Mouse (Mus musculus) midbrain, embryonic 15.5 days (tissue): ENCODE measurements around the gene Gja5. TPM values are rescaled to one million over a fixed set of nuclear protein-coding genes. Genes with fewer than 3 reads are reported as not detected.

Experiments
- ATAC-seq: fragments of 200-750 bp; cut with Nextera tagmentation; replicated peaks from 2 replicates; pipeline ENCODE4 v1.8.0; 2017; ENCODE audit warnings: moderate TSS enrichment
- H3K27ac ChIP-seq: fragments of 300-500 bp; sonication (generic); 2 replicates; pipeline ENCODE4 v1.5.1; 2015; ENCODE audit warnings: mild to moderate bottlenecking, inconsistent platforms
- H3K27me3 ChIP-seq: fragments of 300-500 bp; sonication (generic); replicated peaks from 2 replicates; pipeline ENCODE4 v1.6.1; 2015; ENCODE audit warnings: inconsistent platforms
- H3K36me3 ChIP-seq: fragments of 300-500 bp; sonication (generic); replicated peaks from 2 replicates; pipeline ENCODE4 v1.6.1; 2015; ENCODE audit warnings: inconsistent platforms
- H3K4me1 ChIP-seq: fragments of 300-500 bp; sonication (generic); 2 replicates; pipeline ENCODE4 v1.6.1; 2015; ENCODE audit warnings: inconsistent platforms
- H3K4me2 ChIP-seq: fragments of 300-500 bp; sonication (generic); 2 replicates; pipeline ENCODE4 v1.6.1; 2015; ENCODE audit warnings: inconsistent platforms, mild to moderate bottlenecking, moderate library complexity
- H3K4me3 ChIP-seq: fragments of 300-500 bp; sonication (generic); 2 replicates; pipeline ENCODE4 v1.5.1; 2015; ENCODE audit warnings: mild to moderate bottlenecking, inconsistent platforms
- H3K9ac ChIP-seq: fragments of 300-500 bp; sonication (generic); 2 replicates; pipeline ENCODE4 v1.6.1; 2015; ENCODE audit warnings: mild to moderate bottlenecking, inconsistent platforms
- H3K9me3 ChIP-seq: fragments of 300-500 bp; sonication (generic); 2 replicates; pipeline ENCODE4 v1.6.1; 2016; ENCODE audit warnings: inconsistent platforms
- WGBS: fragments of 180-500 bp; shearing (Covaris S2); methylation state at CpG from one replicate; pipeline ENCODE4 v1.1.7; 2015; ENCODE audit warnings: mixed read lengths; 5-methylcytosine and 5-hydroxymethylcytosine counted together
- polyA plus RNA-seq: library from polyadenylated mRNA; unstranded; fragments of >200 nt; fragmentation: Nextera tagmentation; extraction: Ambion mirVana; gene quantifications from 2 replicates; pipeline ENCODE4 v1.2.1, GENCODE M21; 2015

Gene Gja5
- polyA plus RNA-seq, 1 experiment from 2014 or later: 4.7 TPM

DNA sequence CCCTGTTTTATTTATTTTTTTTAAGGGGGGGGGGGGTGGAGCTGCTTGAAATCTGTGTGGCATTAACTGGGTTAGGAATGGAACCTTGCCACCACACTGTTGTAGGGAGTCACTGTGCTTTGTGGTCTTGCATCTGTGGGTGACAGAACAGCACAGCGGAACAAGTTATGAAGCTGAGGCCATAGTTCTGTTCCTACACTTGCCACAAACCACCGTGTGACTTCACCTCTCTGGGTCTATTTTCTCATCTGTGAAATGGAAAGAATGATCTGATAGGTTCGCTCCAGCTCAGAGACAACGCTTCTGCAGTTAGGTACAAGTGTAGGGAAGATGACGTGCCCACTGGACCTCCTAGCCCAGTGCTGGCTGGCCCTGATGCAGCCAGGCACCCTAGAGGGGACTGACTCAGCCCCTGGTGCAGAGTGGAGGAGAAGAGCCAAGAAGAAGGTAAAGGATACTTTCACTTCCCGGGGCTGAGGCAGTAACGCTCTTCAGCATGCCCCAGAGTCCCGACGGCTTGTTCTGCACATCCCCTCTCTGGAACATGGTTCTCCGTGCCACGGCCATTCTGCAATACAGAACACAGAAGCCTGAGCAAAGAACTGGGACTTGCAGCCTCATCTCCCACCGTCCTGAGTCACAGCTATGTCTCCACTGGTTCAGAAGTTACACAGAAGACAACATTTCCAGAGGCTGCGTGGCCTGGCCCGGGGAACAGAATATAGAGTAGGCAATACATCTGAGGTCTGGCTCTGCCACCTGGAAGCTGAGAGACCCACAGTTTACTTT, 22.2 kb upstream of the Gja5 start:
- no peak for ATAC-seq
- 95% methylated on average over 14 of the region's 14 CpGs for WGBS
- no peaks in the 10 kb centered on the region for H3K27me3 ChIP-seq
- no peak overlapping the region for H3K4me2 ChIP-seq
- H3K9me3 ChIP-seq: no peaks in the 10 kb centered on the region
- no peak overlapping the region for H3K4me3 ChIP-seq
- H3K9ac ChIP-seq: no peak overlapping the region
- peaks cover 22% of the 10 kb centered on the region for H3K36me3 ChIP-seq
- H3K4me1 ChIP-seq: no peaks in the 10 kb centered on the region
- no peak overlapping the region for H3K27ac ChIP-seq

DNA sequence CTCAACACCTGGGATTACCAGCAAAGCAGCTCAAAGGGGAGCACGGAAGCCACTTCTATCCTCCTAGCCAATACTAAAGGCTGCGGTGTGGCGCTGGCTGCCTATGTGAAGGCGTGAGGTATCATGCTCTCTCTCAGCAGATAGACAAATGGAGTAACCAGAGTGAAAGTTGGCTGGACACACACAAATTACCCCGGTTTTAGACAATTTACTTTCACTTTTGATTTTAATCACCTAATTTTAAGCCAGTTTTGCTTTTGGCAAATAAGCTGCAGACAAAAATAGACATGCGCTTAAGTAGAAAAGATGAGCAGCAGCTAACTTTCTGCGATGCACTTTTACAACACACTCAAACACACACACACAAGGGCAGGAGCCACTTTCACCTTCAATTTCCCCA, 20.8 kb upstream of the Gja5 start:
- ATAC-seq: no peak
- H3K9me3 ChIP-seq: no peaks in the 10 kb centered on the region
- no peaks in the 10 kb centered on the region for H3K4me1 ChIP-seq
- no peak overlapping the region for H3K4me2 ChIP-seq
- no peak overlapping the region for H3K27ac ChIP-seq
- WGBS: 97% methylated on average over 7 of the region's 7 CpGs
- H3K36me3 ChIP-seq: peaks cover 25% of the 10 kb centered on the region
- no peaks in the 10 kb centered on the region for H3K27me3 ChIP-seq
- H3K9ac ChIP-seq: no peak overlapping the region
- H3K4me3 ChIP-seq: no peak overlapping the region

DNA sequence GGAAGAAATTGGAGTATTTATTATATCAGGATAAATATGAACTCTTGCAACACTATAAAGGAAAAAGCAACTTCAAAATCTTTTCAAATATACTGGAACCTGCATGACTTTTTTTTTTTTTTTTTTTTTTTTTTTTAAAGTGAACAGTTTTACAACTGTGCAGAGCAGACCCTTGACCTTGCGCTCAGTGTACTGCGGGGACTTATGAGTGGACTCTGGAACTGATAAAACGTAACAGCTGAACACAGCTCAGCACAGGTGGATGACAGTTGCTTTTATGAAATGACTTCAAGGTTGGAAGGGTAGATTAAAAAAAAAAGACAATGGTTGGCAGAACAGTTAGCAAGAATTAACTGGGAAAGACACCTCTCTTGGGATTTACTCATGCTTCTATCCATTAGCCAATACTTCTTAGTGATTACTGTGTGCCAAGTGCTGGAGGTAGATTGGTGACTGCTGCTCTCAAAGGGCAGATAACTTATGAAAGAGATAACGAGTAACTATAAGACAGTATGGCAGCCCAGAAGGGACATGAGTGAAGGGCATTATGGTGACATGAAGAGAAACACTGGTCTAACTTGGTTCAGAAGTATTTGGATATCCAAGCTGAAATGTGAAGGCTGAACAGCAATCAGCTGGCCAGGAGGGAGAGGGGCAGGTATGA, 2.0 kb upstream of the Gja5 start:
- peaks cover 6% of the 10 kb centered on the region; the same call in 1 of the 2 replicates for H3K36me3 ChIP-seq
- no peak overlapping the region for H3K4me2 ChIP-seq
- H3K4me1 ChIP-seq: peaks cover 11% of the 10 kb centered on the region
- 96% methylated on average over 4 of the region's 4 CpGs for WGBS
- peaks cover 6% of the 10 kb centered on the region; the same call in 1 of the 2 replicates for H3K27me3 ChIP-seq
- no peaks in the 10 kb centered on the region for H3K9me3 ChIP-seq
- H3K27ac ChIP-seq: no peak overlapping the region
- ATAC-seq: no peak
- H3K9ac ChIP-seq: no peak overlapping the region
- H3K4me3 ChIP-seq: no peak overlapping the region

DNA sequence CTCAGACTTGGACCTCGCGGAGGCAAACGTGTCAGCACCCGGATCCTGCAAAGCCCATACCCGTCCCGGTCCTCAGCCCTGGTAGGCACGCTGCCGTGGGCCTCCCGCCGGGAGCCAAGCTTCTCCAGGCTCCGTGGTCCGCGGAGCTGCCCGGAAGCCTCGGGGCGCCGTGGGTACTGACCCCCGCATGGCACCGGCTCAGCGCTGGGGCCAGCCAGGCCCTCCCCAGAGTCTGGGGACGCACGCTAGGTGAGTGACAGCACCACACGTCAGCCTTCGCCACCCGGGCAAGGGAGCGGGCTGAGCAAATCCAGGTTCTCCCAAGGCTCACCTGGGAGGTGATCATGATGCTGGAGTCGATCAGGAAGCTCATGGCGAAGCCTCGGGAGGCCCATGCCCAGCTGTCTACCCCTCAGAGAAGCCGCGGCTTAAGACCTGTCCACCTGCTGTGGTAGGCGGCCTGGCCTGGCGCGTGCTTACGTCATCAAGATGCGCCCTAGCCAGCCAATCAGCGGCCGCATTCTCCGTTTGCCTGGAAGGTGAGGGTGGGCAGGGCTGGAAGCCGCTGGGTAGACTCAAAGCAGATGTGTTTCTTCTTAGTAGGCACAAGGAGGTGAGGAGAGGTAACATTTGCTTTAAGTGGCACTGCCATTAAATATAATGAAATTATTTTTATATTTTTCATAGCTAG, 503 bp downstream of the Gja5 start, which contains the start of gene Gpr89:
Gene Gpr89 (minus strand): TSS at position 496 of the 691 bp plus-strand sequence.
- peak; percentile 98 for ATAC-seq
- Histone ChIP-seq H3K36me3 (no peaks in the 10 kb centered on the region), H3K4me3 (peak within 1 kb of the TSS; percentile 99), H3K4me2 (peak within 1 kb of the TSS; percentile 68), H3K4me1 (peaks cover 11% of the 10 kb centered on the region), H3K9ac (peak within 1 kb of the TSS; percentile 98), H3K27ac (peak within 1 kb of the TSS; percentile 76), H3K27me3 (peaks cover 11% of the 10 kb centered on the region; the same call in 1 of the 2 replicates), H3K9me3 (no peaks in the 10 kb centered on the region)
- 0% methylated on average over 40 of the region's 40 CpGs for WGBS

DNA sequence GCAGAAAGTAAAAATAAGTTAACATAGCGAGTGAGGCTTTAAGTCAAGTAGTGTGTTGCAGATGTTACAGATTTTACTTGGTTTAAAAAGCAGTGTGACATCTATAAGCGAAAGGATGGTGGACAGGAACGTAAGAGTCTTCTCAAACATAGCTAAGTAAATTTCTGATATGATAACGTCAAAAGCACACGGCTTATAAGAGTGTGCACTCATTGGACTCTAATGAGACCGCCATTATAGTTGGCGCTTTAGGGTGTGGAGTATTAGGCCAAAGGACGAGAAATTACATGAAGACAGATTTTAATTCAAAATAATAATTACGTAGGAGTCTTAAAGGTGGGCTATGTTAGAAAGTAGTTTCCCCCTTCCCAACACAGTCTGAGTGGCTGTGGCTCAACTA, 1.1 kb downstream of the Gja5 start:
- 42% methylated on average over 9 of the region's 9 CpGs for WGBS
- ATAC-seq: peak; percentile 72
- H3K9ac ChIP-seq: peak overlapping the region; percentile 98
- peak overlapping the region; percentile 76 for H3K27ac ChIP-seq
- peak overlapping the region; percentile 68 for H3K4me2 ChIP-seq
- H3K9me3 ChIP-seq: no peaks in the 10 kb centered on the region
- no peaks in the 10 kb centered on the region for H3K36me3 ChIP-seq
- peaks cover 11% of the 10 kb centered on the region for H3K4me1 ChIP-seq
- peaks cover 11% of the 10 kb centered on the region; the same call in 1 of the 2 replicates for H3K27me3 ChIP-seq
- peak overlapping the region; percentile 99 for H3K4me3 ChIP-seq

DNA sequence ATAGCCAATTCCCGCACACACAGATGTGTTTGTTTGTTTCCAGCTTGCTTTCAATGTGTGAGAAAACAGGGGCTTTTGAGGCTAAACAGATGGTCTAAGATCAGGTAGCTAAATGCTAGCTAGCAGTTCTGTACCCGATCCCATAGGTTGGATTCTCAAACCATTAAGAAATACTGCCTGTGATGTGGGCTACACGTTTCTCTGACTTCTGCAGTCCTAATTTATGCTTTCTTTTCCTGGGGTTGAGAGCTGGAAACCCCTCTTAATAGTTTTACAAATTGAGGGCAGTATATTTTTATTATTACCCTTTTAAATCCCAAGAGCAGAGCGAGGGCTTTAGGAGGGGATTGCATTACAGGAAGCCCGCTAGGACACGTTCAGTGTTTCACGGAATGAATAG, 16.5 kb downstream of the Gja5 start:
- no peak overlapping the region for H3K4me3 ChIP-seq
- 77% methylated on average over 7 of the region's 7 CpGs for WGBS

DNA sequence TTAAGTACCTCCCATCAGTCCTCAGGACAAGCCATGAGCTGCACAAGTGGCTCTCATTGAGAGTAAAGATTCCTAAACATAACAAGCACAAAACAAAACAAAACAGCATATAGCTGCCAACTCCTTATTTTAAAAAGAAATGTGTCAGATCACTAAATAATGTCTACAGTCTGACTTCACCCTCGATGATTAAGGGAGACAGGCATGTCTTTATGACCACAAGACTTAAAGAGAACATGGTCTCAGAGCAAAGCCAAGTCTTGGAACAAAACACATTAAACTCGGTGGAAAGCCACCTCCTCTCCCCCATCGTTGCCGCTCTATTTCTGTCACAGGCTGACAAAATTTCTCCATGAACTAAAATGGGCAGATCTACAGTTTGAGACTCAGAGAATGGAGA, 20.1 kb downstream of the Gja5 start:
- Histone ChIP-seq H3K9ac (no peak overlapping the region), H3K36me3 (no peaks in the 10 kb centered on the region), H3K4me2 (no peak overlapping the region), H3K9me3 (no peaks in the 10 kb centered on the region), H3K4me3 (no peak overlapping the region), H3K27me3 (no peaks in the 10 kb centered on the region), H3K27ac (no peak overlapping the region), H3K4me1 (no peaks in the 10 kb centered on the region)
- WGBS: 89% methylated on average over 4 of the region's 4 CpGs
- no peak for ATAC-seq

More for the DNA sequence above, 16.5 kb downstream of the Gja5 start:
- Histone ChIP-seq H3K9ac (no peak overlapping the region), H3K27ac (no peak overlapping the region), H3K4me2 (no peak overlapping the region), H3K36me3 (no peaks in the 10 kb centered on the region), H3K9me3 (no peaks in the 10 kb centered on the region), H3K4me1 (no peaks in the 10 kb centered on the region), H3K27me3 (no peaks in the 10 kb centered on the region)
- no peak for ATAC-seq

DNA sequence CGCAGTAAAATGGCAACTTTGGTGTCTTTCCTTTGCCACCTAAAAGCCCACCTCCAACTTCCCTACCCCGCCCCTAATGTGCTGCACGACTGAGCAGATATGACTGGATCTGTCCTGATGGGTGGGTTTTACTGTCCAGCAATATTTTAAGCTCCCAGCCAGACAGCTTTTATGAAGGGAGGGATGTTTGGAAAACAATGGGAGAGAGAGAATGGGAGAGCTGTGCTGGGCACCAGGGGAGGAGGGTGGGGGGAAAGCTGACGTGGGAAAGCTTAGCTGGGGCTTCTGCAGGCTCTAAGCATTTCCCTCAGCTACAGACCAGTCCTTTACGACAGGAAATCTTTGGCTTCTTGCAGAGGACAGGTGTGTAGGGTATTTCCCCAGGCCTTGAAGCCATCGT, 21.4 kb downstream of the Gja5 start, which contains the start of gene Gja8:
Gene Gja8 (minus strand): TSS at position 101 of the 400 bp plus-strand sequence.
- H3K9ac ChIP-seq: no peak within 1 kb of the TSS
- ATAC-seq: no peak
- H3K9me3 ChIP-seq: no peaks in the 10 kb centered on the region
- no peaks in the 10 kb centered on the region for H3K27me3 ChIP-seq
- H3K36me3 ChIP-seq: no peaks in the 10 kb centered on the region
- H3K27ac ChIP-seq: no peak within 1 kb of the TSS
- no peak within 1 kb of the TSS for H3K4me3 ChIP-seq
- no peak within 1 kb of the TSS for H3K4me2 ChIP-seq
- peaks cover 1% of the 10 kb centered on the region; the same call in 1 of the 2 replicates for H3K4me1 ChIP-seq
- WGBS: 64% methylated on average over 6 of the region's 6 CpGs

DNA sequence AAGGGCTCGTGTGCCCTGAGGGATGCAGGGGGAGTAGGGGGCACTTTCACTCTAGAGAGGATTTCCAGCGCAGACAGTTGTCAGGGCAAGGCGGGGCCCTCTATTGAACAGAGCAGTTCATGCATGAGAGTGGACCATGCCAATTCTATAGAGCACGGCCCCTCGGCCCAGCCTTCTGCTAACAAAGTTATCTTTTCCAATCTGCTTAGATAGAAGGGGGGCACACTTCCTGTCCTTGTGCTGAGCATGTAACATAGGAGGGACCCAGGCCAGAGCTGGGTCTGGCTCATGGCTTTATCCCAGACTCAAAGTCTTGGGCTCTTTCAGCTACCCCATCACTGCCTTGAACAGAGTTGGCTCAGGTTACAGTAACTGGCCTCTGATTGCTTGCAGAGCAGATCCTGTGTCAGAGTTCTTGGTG, 26.8 kb downstream of the Gja5 start:
- H3K27ac ChIP-seq: no peak overlapping the region
- peaks cover 6% of the 10 kb centered on the region; the same call in 1 of the 2 replicates for H3K4me1 ChIP-seq
- peaks cover 6% of the 10 kb centered on the region; the same call in 1 of the 2 replicates for H3K27me3 ChIP-seq
- no peak overlapping the region for H3K4me3 ChIP-seq
- H3K9me3 ChIP-seq: no peaks in the 10 kb centered on the region
- WGBS: 14% methylated on average over 5 of the region's 5 CpGs
- no peak for ATAC-seq
- no peak overlapping the region for H3K9ac ChIP-seq
- H3K4me2 ChIP-seq: no peak overlapping the region
- no peaks in the 10 kb centered on the region for H3K36me3 ChIP-seq

DNA sequence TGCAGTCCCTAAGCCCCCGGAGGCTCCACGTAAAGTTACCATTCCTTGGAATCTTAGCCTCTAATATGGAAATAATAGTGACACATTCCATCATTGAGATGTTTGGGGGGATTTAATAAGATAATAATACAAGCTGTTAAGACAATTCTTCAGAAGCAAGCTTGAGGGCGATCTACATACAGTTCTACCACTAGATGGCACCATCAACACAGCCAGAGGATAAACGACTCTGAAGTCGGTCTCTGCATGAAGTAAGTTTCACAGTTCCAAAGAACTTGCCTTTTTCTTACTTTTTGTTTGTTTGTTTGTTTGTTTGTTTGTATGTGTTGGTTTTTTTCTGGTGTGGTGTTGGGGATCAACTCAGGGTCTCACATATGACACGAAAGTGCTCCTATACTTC, 31.7 kb downstream of the Gja5 start:
- 12% methylated on average over 6 of the region's 6 CpGs for WGBS
- no peak overlapping the region for H3K27ac ChIP-seq
- no peak overlapping the region for H3K4me3 ChIP-seq

DNA sequence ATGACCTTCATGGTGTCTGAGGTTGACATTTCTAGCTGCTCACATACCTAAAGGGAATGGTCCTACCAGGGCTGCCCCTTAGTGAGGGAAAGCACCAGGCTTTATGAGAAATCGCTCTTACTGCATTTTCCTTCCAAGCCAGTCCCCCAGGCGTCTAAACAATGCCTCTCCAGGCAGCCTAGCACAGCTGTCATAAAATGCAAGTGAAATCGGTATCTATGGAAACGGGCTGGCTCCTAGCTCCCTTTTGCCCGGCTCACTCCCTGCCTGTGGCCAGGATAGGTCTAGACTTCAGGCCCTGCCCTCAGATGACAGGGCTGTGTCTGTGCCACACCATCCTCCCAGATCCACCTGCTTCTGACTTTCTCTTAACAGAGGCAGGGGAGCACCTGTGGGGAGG, 33.1 kb downstream of the Gja5 start:
- H3K36me3 ChIP-seq: no peaks in the 10 kb centered on the region
- peak overlapping the region; percentile 35; the same call in 1 of the 2 replicates for H3K27ac ChIP-seq
- no peak overlapping the region for H3K9ac ChIP-seq
- 9% methylated on average over 5 of the region's 5 CpGs for WGBS
- H3K27me3 ChIP-seq: peaks cover 6% of the 10 kb centered on the region; the same call in 1 of the 2 replicates
- ATAC-seq: peak; percentile 88
- no peaks in the 10 kb centered on the region for H3K9me3 ChIP-seq
- H3K4me1 ChIP-seq: peaks cover 16% of the 10 kb centered on the region
- H3K4me2 ChIP-seq: peak overlapping the region; percentile 9; the same call in 1 of the 2 replicates
- H3K4me3 ChIP-seq: no peak overlapping the region

More for the DNA sequence above, 31.7 kb downstream of the Gja5 start:
- peaks cover 6% of the 10 kb centered on the region; the same call in 1 of the 2 replicates for H3K27me3 ChIP-seq
- no peak overlapping the region for H3K9ac ChIP-seq
- no peaks in the 10 kb centered on the region for H3K36me3 ChIP-seq
- no peak overlapping the region for H3K4me2 ChIP-seq
- peaks cover 17% of the 10 kb centered on the region for H3K4me1 ChIP-seq
- no peak for ATAC-seq
- H3K9me3 ChIP-seq: no peaks in the 10 kb centered on the region

DNA sequence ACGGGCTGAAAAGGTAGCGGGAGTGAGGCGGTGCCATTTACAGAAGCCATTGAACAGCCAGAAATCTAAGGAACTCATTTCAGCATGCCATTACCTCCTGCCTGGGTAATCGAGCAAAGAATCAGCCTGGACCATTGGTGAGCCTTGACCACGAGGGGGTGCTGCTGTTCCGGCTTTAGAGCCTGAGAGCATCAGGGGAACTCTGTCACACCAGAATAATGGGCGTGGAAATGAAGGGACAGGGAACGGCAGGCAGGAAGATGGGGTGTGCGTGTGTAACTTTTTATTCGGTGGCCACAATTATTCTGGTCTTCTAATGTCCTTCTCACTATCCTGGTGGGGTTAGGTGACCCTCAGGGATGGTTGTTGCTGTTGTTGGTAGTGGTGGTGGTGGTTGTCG, 34.2 kb downstream of the Gja5 start:
- Histone ChIP-seq H3K27ac (no peak overlapping the region), H3K36me3 (no peaks in the 10 kb centered on the region), H3K9me3 (no peaks in the 10 kb centered on the region), H3K4me2 (peak overlapping the region; percentile 40), H3K27me3 (peaks cover 6% of the 10 kb centered on the region; the same call in 1 of the 2 replicates), H3K9ac (no peak overlapping the region), H3K4me3 (peak overlapping the region; percentile 19; the same call in 1 of the 2 replicates), H3K4me1 (peaks cover 16% of the 10 kb centered on the region)
- WGBS: 5% methylated on average over 11 of the region's 11 CpGs
- peak; percentile 80 for ATAC-seq
